Mouse (Mus musculus) thymus, adult 2 months (tissue): Measurements from ENCODE around the gene Pard6b.

ENCODE experiments used
- CTCF ChIP-seq: fragments of 200-500 bp; IDR thresholded peaks from 2 replicates; pipeline ENCODE4 v1.5.1; 2012; ENCODE audit warnings: mild to moderate bottlenecking, control low read depth, low read length, moderate library complexity, borderline replicate concordance; ENCODE audit not compliant: control insufficient read depth, poor library complexity, insufficient read depth; ENCODE audit errors: extremely low read depth
- POLR2A ChIP-seq: fragments of 200-500 bp; IDR thresholded peaks from 2 replicates; pipeline ENCODE4 v1.6.1; 2012; ENCODE audit warnings: mild to moderate bottlenecking, low read length, control low read depth, moderate library complexity; ENCODE audit not compliant: control insufficient read depth, poor library complexity, insufficient read depth; ENCODE audit errors: extremely low read depth

DNA sequence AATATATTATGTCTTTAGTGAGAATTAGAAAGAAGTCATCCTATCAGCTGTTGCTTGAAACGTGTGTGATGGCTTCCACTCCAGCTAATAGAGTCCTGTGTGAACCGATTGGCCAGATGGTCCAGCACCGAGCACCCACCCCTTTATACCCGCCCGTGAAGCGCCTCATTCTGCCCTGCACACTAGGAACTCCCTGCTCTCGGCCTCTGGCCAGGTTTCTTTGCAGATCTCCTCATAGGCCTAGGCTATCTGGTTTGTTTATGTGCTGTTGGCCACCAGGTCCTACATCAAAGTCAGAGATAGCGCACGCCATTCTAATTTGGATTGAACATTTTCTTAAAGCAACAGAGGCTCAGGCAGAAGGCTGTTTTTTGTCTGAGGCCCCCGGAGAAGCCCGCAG, 10.8 kb downstream of the Pard6b start:
- TF ChIP-seq CTCF (no peak), POLR2A (no peak)
